Mouse (Mus musculus) heart, embryonic 16.5 days (tissue): ENCODE measurements at regions not wholly inside any gene's neighbourhood (a gene's known extent, or its start where the extent isn't known, plus 50 kb on each side); places are given as distances from the start of the nearest gene placed in this dataset.

Experiments used
- ATAC-seq: fragments of 200-750 bp; cut with Nextera tagmentation; replicated peaks from 2 replicates; pipeline ENCODE4 v1.8.0; 2017; ENCODE audit warnings: moderate number of reproducible peaks; ENCODE audit not compliant: insufficient read depth, low FRiP score; ENCODE audit errors: extremely low read depth
- H3K27ac ChIP-seq: fragments of 300-500 bp; sonication (generic); 2 replicates; pipeline ENCODE4 v1.5.1; 2014; ENCODE audit warnings: mild to moderate bottlenecking, low read length, control low read depth, moderate library complexity
- H3K27me3 ChIP-seq: fragments of 300-500 bp; sonication (generic); 2 replicates; pipeline ENCODE4 v1.6.1; 2014; ENCODE audit warnings: low read length, mixed read lengths; ENCODE audit not compliant: control insufficient read depth, insufficient read depth
- H3K36me3 ChIP-seq: fragments of 300-500 bp; sonication (generic); 2 replicates; pipeline ENCODE4 v1.6.1; 2014; ENCODE audit not compliant: control insufficient read depth, insufficient read depth
- H3K4me1 ChIP-seq: fragments of 300-500 bp; sonication (generic); 2 replicates; pipeline ENCODE4 v1.6.1; 2014; ENCODE audit warnings: low read length, mixed read lengths; ENCODE audit not compliant: control insufficient read depth, insufficient read depth
- H3K4me2 ChIP-seq: fragments of 300-500 bp; sonication (generic); 2 replicates; pipeline ENCODE4 v1.6.1; 2014; ENCODE audit warnings: low read depth, mild to moderate bottlenecking, control low read depth, low read length
- H3K4me3 ChIP-seq: fragments of 300-500 bp; sonication (generic); 2 replicates; pipeline ENCODE4 v1.5.1; 2014; ENCODE audit warnings: mild to moderate bottlenecking, control low read depth, low read length
- H3K9ac ChIP-seq: fragments of 300-500 bp; sonication (generic); 2 replicates; pipeline ENCODE4 v1.6.1; 2014; ENCODE audit warnings: low read length, control low read depth
- H3K9me3 ChIP-seq: fragments of 300-500 bp; sonication (generic); replicated peaks from 2 replicates; pipeline ENCODE4 v1.6.1; 2016; ENCODE audit warnings: low read length; ENCODE audit not compliant: control insufficient read depth
- WGBS: fragments of 180-500 bp; shearing (Covaris S2); extraction: QIAGEN DNeasy Blood & Tissue Kit; methylation state at CpG from one replicate; pipeline ENCODE4 v1.1.7; 2014; 5-methylcytosine and 5-hydroxymethylcytosine counted together

DNA sequence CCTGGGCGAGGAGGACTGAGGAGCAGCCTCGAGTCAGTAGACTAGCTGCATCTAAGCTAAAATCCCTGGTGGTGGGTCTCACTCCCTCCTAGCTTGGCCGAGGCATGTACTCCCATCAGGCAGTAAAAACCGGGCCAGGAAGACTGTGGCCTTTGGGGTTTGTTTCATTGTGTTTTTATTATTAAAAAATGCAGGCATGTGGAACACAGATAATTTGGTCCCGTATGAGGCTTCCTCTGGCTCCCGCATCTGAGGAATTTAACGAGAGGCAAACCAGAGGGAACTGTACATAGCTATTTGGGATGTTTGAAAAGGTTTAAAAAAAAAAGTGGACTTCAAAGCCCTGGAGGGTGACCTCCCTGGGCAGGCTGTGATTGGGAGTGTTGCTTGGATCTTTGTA, 69.1 kb upstream of the Tbx5 start:
- H3K9ac ChIP-seq, result no peak overlapping the region
- peaks cover 8% of the 10 kb centered on the region for H3K27me3 ChIP-seq

GRCm38 (mm10) chr5:119766372-119766771, 66.1 kb upstream of the Tbx5 start:
- no peaks in the 10 kb centered on the region for H3K36me3 ChIP-seq
- WGBS, result 23% methylated on average over 13 of the region's 13 CpGs
- H3K9me3 ChIP-seq, result no peaks in the 10 kb centered on the region
- no peak overlapping the region for H3K27ac ChIP-seq
- H3K27me3 ChIP-seq, result peaks cover 8% of the 10 kb centered on the region
- no peak for ATAC-seq
- no peak overlapping the region for H3K9ac ChIP-seq
- H3K4me1 ChIP-seq, result no peaks in the 10 kb centered on the region
- H3K4me3 ChIP-seq, result no peak overlapping the region
- no peak overlapping the region for H3K4me2 ChIP-seq

More for the DNA sequence above, 69.1 kb upstream of the Tbx5 start:
- Histone ChIP-seq H3K4me3 (no peak overlapping the region), H3K9me3 (peaks cover 6% of the 10 kb centered on the region), H3K4me2 (no peak overlapping the region), H3K27ac (no peak overlapping the region), H3K36me3 (no peaks in the 10 kb centered on the region), H3K4me1 (no peaks in the 10 kb centered on the region)
- 49% methylated on average over 7 of the region's 7 CpGs for whole genome bisulfite sequencing
- ATAC-seq, result no peak

DNA sequence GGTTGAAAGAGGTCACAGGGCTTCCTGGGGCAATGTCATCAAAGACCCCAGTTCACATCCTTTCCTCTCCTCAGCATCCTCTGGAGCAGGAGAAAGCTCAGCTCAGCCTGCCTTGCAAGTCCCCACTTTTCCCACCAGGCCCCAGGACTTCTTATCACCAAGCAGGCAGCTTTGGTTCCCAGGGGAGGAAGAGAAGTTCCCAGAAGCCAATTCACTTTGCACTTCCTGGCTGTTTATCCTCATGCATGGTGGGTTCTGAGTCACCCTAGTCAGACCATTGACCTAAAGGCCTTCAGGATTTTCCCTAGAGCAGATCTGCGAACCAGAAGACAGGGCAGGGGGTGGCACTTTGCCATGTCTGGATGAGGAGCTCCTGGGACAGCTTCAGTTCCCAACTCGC, 61.5 kb upstream of the Tbx5 start:
- Histone ChIP-seq H3K4me3 (no peak overlapping the region), H3K4me2 (no peak overlapping the region), H3K9ac (no peak overlapping the region), H3K9me3 (no peaks in the 10 kb centered on the region), H3K27ac (no peak overlapping the region), H3K27me3 (peaks cover 8% of the 10 kb centered on the region), H3K36me3 (no peaks in the 10 kb centered on the region), H3K4me1 (no peaks in the 10 kb centered on the region)
- 36% methylated on average over 2 of the region's 2 CpGs for WGBS
- ATAC-seq, result no peak

DNA sequence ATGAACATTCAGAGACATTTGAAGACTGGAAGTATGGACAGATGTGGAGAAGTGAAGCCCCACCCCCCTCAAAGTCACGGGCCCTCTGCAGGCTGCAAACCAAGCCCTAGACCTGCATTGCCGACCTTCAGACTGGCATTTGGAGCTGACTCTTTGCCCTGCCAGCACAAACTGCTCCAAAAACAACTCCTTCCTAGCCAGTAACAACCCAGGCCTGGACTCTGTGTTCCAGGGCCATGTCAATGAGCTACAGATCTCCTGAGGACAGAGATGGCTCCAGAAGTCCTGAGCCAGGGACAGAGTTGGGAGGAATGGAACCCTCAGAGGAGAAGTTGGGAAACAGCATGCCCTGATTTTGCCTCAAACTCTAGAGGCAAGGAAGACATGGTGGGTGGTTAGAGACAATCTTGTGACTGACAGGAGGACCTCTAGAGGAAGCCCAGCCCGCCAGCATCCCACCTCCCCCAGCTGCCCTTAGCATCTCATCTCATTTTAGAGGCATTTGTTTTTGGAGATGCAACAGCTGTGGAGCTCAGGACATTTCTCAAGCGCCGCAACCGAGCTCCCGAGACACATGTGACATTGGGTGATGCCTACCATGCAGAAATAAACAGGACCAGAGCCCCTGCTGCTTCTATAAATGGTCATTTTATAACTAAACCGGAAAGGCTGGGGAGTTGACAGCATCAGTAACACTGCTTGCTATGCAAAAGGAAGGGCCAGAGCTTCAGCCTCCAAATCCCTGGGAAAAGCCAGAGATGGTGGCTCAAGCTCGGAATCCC, 56.2 kb upstream of the Tbx5 start:
- no peak for ATAC-seq

DNA sequence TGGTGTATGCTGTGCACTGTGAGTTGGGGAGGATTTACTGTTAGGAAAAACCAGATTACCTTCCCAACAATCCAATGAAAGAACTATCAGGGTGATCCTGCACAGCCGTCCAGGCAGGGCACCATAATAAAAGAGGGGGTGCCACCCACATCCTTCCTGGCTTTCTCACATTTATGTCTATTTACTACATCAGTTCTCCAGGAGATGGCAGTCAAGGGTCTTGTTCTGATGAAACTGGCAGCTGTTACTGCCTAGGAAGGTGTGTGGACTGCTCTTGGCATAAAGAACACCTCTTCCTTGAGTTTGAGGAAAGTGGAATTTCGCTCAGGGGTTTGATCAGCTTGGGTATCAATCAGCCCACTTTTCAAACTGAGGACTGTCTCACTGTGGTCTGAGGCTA, 54.6 kb upstream of the Tbx5 start:
- Histone ChIP-seq H3K27me3 (peaks cover 8% of the 10 kb centered on the region; the same call in 1 of the 2 replicates), H3K4me3 (no peak overlapping the region), H3K27ac (no peak overlapping the region), H3K4me1 (no peaks in the 10 kb centered on the region), H3K4me2 (no peak overlapping the region), H3K9me3 (no peaks in the 10 kb centered on the region), H3K9ac (no peak overlapping the region), H3K36me3 (no peaks in the 10 kb centered on the region)
- 13% methylated on average over 2 of the region's 2 CpGs for WGBS
- ATAC-seq, result no peak

More for the DNA sequence above, 56.2 kb upstream of the Tbx5 start:
- Histone ChIP-seq H3K9me3 (no peaks in the 10 kb centered on the region), H3K4me3 (no peak overlapping the region), H3K9ac (no peak overlapping the region), H3K36me3 (no peaks in the 10 kb centered on the region), H3K4me1 (no peaks in the 10 kb centered on the region), H3K27me3 (peaks cover 8% of the 10 kb centered on the region; the same call in 1 of the 2 replicates), H3K27ac (no peak overlapping the region; the same call in 1 of the 2 replicates), H3K4me2 (no peak overlapping the region)
- 61% methylated on average over 9 of the region's 9 CpGs for WGBS

GRCm38 (mm10) chr5:119781375-119781774, 51.1 kb upstream of the Tbx5 start:
- 45% methylated on average over 5 of the region's 5 CpGs for WGBS
- Histone ChIP-seq H3K27ac (no peak overlapping the region), H3K4me1 (no peaks in the 10 kb centered on the region), H3K27me3 (peaks cover 8% of the 10 kb centered on the region; the same call in 1 of the 2 replicates), H3K4me3 (no peak overlapping the region), H3K36me3 (no peaks in the 10 kb centered on the region), H3K4me2 (no peak overlapping the region), H3K9ac (no peak overlapping the region), H3K9me3 (peaks cover 9% of the 10 kb centered on the region)
- ATAC-seq, result no peak
